Mouse (Mus musculus): ENCODE measurements around the gene B830017H08Rik. TPM values are rescaled to one million over a fixed set of nuclear protein-coding genes. Genes with fewer than 3 reads are reported as not detected.

The B830017H08Rik gene
- total and polyA plus RNA-seq, 3 experiments, result 0.08 TPM; not detected in 2

DNA sequence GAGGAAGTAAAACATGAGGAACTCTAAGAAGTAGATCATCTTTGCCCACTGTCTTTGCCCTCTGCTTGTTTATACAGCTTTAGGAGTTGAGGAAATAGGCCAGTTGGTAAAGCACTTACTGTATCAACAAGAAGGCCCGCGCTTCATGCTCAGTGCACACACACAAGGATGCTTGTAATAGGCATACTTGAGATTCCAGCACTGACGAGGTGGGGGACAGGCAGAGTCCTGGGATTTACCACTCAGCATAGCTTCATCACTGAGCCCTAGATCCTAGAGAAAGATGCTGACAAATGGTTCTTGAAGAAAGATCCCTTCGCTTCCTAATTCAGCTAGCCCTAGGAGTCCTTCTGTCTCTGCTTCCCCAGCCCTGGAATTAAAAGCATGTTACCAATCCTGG lies 19.7 kb upstream of the B830017H08Rik start:
- Histone ChIP-seq H3K4me1 (ENCODE audit: control insufficient read depth in 1 of 2, insufficient read depth in 2 of 2) (peaks cover 0 to 6% of the 10 kb centered on the region in 2 experiments; a peak in 1 of 4 replicates), H3K36me3 (replicated peaks in 1 of 2; ENCODE audit: control insufficient read depth in 1 of 2, insufficient read depth in 1 of 2, low read length in 1 of 2) (no peaks in the 10 kb centered on the region), H3K4me3 (replicated peaks in 1 of 3; ENCODE audit: low read depth in 2 of 3, low read length in 2 of 3, poor library complexity in 1 of 3) (no peak overlapping the region), H3K9me3 (replicated peaks; ENCODE audit: low read length) (peaks cover 3% of the 10 kb centered on the region), H3K27ac (ENCODE audit: insufficient read depth, low read depth) (no peak overlapping the region), H3K27me3 (replicated peaks) (peaks cover 57% of the 10 kb centered on the region), H3K9ac (ENCODE audit: insufficient read depth, low read depth) (no peak overlapping the region), H3K79me2 (replicated peaks; ENCODE audit: control insufficient read depth, extremely low read depth, insufficient read depth, poor library complexity, severe bottlenecking) (no peaks in the 10 kb centered on the region), H3K4me2 (ENCODE audit: insufficient read depth, low read depth, poor library complexity, severe bottlenecking) (no peak overlapping the region)
- dilution Hi-C loops (cut with MboI; ENCODE audit: extremely low pct_ligation_motif_present, extremely low pct_unique_long_range_greater_than_20kb, low sequenced_read_pairs), result no loop called here
- no peak for DNase-seq (ENCODE audit: extremely low read depth)
- no peak for TF ChIP-seq CHD1 (IDR thresholded peaks at IDR 0.05; ENCODE audit: low read depth, low read length)
- no peak for TF ChIP-seq EP300 (IDR thresholded peaks at IDR 0.05; ENCODE audit: low read length)
- TF ChIP-seq RCOR1 (conservative IDR thresholded peaks at IDR 0.05; ENCODE audit: low read depth, low read length), result no peak
- no peak for TF ChIP-seq USF1 (IDR thresholded peaks at IDR 0.05; ENCODE audit: low read depth, low read length)
- no peak for TF ChIP-seq NELFE (IDR thresholded peaks at IDR 0.05; ENCODE audit: low read depth, low read length)
- no peak for TF ChIP-seq CHD2 (IDR thresholded peaks at IDR 0.05; ENCODE audit: low read length)
- no peak for TF ChIP-seq SMC3 (IDR thresholded peaks at IDR 0.05; ENCODE audit: low read depth, low read length)
- no peak for TF ChIP-seq BHLHE40 (IDR thresholded peaks at IDR 0.05; ENCODE audit: low read depth, low read length)
- no peak for TF ChIP-seq NRF1 (IDR thresholded peaks at IDR 0.05; ENCODE audit: low read depth, low read length)
- TF ChIP-seq IRF4 (IDR thresholded peaks at IDR 0.05; ENCODE audit: low read depth, low read length), result no peak
- no peak for TF ChIP-seq ZNF384 (IDR thresholded peaks at IDR 0.05; ENCODE audit: low read depth, low read length)
- no peak for TF ChIP-seq MAZ (IDR thresholded peaks at IDR 0.05; ENCODE audit: low read depth, low read length)
- no peak for TF ChIP-seq CTCF (conservative IDR thresholded peaks at IDR 0.05 in 1 of 2, IDR thresholded peaks at IDR 0.05 in 1 of 2; ENCODE audit: low read depth in 2 of 2, low read length in 2 of 2)
- TF ChIP-seq ZMIZ1 (IDR thresholded peaks at IDR 0.05; ENCODE audit: low read depth, low read length), result no peak
- no peak for TF ChIP-seq E2F4 (IDR thresholded peaks at IDR 0.05; ENCODE audit: insufficient replicate concordance, low read depth, low read length)
- TF ChIP-seq JUND (conservative IDR thresholded peaks at IDR 0.05; ENCODE audit: low read depth, low read length), result no peak
- TF ChIP-seq RAD21 (IDR thresholded peaks at IDR 0.05; ENCODE audit: low read depth, low read length), result no peak
- no peak for TF ChIP-seq USF2 (conservative IDR thresholded peaks at IDR 0.05; ENCODE audit: low read depth, low read length)
- TF ChIP-seq HCFC1 (IDR thresholded peaks at IDR 0.05; ENCODE audit: low read depth, low read length), result no peak
- in situ Hi-C loops (cut with MboI; ENCODE audit: low pct_ligation_motif_present, low pct_unique_long_range_greater_than_20kb, low sequenced_read_pairs), result no loop called here

DNA sequence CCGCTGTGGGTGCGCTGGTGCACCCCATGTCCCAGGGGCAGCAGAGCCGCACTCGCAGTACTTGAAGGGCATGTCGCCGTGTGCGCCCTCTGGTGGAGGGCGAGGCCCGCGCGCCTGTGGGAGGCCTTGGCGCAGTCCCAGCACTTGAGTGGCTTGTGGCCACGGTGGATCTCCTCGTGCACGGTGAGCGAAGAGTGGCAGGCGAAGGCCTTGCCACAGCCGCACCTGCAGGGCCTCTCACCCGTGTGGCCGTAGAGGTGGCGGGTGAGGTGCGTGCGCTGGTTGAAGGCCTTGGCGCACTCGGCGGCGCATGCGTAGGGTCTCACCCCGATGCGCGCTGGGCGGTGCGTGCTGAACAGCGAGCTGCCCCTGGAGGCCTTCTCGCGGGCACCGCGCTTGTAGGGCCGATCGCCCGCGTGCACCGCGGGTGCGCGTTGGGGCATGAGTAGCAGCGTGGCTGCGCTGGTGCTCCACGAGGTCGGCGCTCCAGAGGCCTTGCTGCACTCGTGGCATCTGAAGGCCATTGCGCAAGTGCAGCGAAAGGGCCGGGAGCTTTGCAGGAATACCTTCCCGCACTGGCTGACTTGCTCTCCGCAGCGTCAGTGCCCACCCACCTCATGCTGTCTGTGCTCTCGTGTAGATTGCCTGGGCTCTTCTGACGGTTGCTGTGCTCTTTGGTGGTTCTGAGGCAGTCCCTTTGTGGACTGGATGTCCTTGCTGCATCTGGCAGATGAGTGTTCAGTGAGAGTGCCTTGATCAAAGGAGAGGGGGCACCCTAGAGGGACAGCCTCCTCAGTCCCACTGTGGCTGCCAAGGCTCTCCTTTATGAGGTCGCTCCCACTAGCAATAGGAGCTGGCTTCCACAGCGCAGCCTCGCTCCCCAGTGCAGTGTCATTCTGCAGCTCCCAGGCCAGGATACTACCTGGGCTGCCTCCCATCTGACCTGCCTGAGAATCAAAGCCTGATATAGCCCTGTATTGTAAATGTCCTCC lies 17.2 kb upstream of the B830017H08Rik start:
- H3K4me1 ChIP-seq (ENCODE audit: control insufficient read depth in 1 of 2, insufficient read depth in 2 of 2), result peaks cover 0 to 6% of the 10 kb centered on the region in 2 experiments; a peak in 1 of 4 replicates
- peaks cover 3% of the 10 kb centered on the region for H3K9me3 ChIP-seq (replicated peaks; ENCODE audit: low read length)
- peak; percentile 37 for DNase-seq (ENCODE audit: extremely low read depth)
- dilution Hi-C loops (cut with MboI; ENCODE audit: extremely low pct_ligation_motif_present, extremely low pct_unique_long_range_greater_than_20kb, low sequenced_read_pairs) (no loop called here), in situ Hi-C loops (cut with MboI; ENCODE audit: low pct_ligation_motif_present, low pct_unique_long_range_greater_than_20kb, low sequenced_read_pairs) (no loop called here)
- H3K27ac ChIP-seq (ENCODE audit: insufficient read depth, low read depth), result no peak overlapping the region
- H3K9ac ChIP-seq (ENCODE audit: insufficient read depth, low read depth), result no peak overlapping the region
- H3K79me2 ChIP-seq (replicated peaks; ENCODE audit: control insufficient read depth, extremely low read depth, insufficient read depth, poor library complexity, severe bottlenecking), result no peaks in the 10 kb centered on the region
- no peaks in the 10 kb centered on the region for H3K36me3 ChIP-seq (replicated peaks in 1 of 2; ENCODE audit: control insufficient read depth in 1 of 2, insufficient read depth in 1 of 2, low read length in 1 of 2)
- TF ChIP-seq CHD1 (IDR thresholded peaks at IDR 0.05; ENCODE audit: low read depth, low read length), result no peak
- no peak for TF ChIP-seq USF2 (conservative IDR thresholded peaks at IDR 0.05; ENCODE audit: low read depth, low read length)
- peak; percentile 43; the same call in 1 of the 2 replicates for TF ChIP-seq MAX (IDR thresholded peaks at IDR 0.05; ENCODE audit: low read length)
- peak; percentile 53 for TF ChIP-seq SMC3 (IDR thresholded peaks at IDR 0.05; ENCODE audit: low read depth, low read length)
- peak; percentile 6 for TF ChIP-seq RAD21 (IDR thresholded peaks at IDR 0.05; ENCODE audit: low read depth, low read length)
- peak; percentile 27 to 73; a peak in 3 of 4 replicates for TF ChIP-seq CTCF (conservative IDR thresholded peaks at IDR 0.05 in 1 of 2, IDR thresholded peaks at IDR 0.05 in 1 of 2; ENCODE audit: low read depth in 2 of 2, low read length in 2 of 2)
- H3K27me3 ChIP-seq (replicated peaks), result peaks cover 46% of the 10 kb centered on the region
- H3K4me2 ChIP-seq (ENCODE audit: insufficient read depth, low read depth, poor library complexity, severe bottlenecking), result no peak overlapping the region
- H3K4me3 ChIP-seq (replicated peaks in 1 of 3; ENCODE audit: low read depth in 2 of 3, low read length in 2 of 3, poor library complexity in 1 of 3), result no peak overlapping the region
